Mouse (Mus musculus): ENCODE results near the gene Hoxa2. TPM values are rescaled to one million over a fixed set of nuclear protein-coding genes. Genes with fewer than 3 reads are reported as not detected.

Gene Hoxa2
- total and polyA plus RNA-seq, 2 experiments from 2014 or later: 3.0 TPM; not detected in 1

DNA sequence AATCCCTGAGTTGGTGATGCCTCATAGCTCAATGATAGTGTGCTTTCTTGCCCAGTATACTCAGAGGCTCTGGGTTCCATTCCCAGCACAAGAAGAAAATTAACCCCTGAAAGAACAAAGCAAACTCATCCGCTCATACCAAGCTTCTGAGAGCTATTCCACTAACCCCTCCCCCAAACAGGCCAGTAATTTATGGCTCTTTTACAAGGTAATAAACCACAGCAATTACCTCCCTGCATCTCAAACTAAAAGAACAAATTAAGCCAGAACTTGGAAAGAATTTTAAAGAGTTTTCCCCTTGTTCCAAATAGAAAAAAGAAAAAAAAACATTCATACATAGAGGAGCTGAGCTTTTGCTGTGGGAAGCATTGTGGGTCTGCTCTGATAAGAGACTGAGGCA lies 18.2 kb upstream of the Hoxa2 start:
- no peak overlapping the region for H3K27ac ChIP-seq (ENCODE audit: low read depth, low read length)
- no peak for ATAC-seq (ENCODE audit: low FRiP score)
- H3K4me1 ChIP-seq (ENCODE audit: insufficient read depth, low read length): no peaks in the 10 kb centered on the region
- H3K4me3 ChIP-seq (ENCODE audit: low read depth, low read length): no peak overlapping the region
- H3K9me3 ChIP-seq (ENCODE audit: low read length): no peaks in the 10 kb centered on the region
- 11% methylated on average over 1 of the region's 1 CpGs for WGBS
- H3K9ac ChIP-seq (replicated peaks; ENCODE audit: low read length, poor library complexity, severe bottlenecking): no peak overlapping the region
- peaks cover 97% of the 10 kb centered on the region for H3K27me3 ChIP-seq (ENCODE audit: insufficient read depth, low read length)
- H3K36me3 ChIP-seq (ENCODE audit: insufficient read depth, low read length): no peaks in the 10 kb centered on the region
- no peak for DNase-seq (ENCODE audit: low spot score)
- no peak for TF ChIP-seq CTCF (IDR thresholded peaks at IDR 0.05)
- no peak overlapping the region for H3K4me2 ChIP-seq (ENCODE audit: low read depth, low read length, poor library complexity, severe bottlenecking)

GRCm38 (mm10) chr6:52182030-52182429 lies 17.4 kb upstream of the Hoxa2 start:
- Histone ChIP-seq H3K4me3 (ENCODE audit: low read depth, low read length) (no peak overlapping the region), H3K9ac (replicated peaks; ENCODE audit: low read length, poor library complexity, severe bottlenecking) (no peak overlapping the region), H3K4me2 (ENCODE audit: low read depth, low read length, poor library complexity, severe bottlenecking) (no peak overlapping the region)

GRCm38 (mm10) chr6:52180726-52181125 lies 16.1 kb upstream of the Hoxa2 start:
- Histone ChIP-seq H3K27me3 (ENCODE audit: insufficient read depth, low read length) (peaks cover 95% of the 10 kb centered on the region), H3K4me2 (ENCODE audit: low read depth, low read length, poor library complexity, severe bottlenecking) (no peak overlapping the region), H3K36me3 (ENCODE audit: insufficient read depth, low read length) (no peaks in the 10 kb centered on the region), H3K9ac (replicated peaks; ENCODE audit: low read length, poor library complexity, severe bottlenecking) (no peak overlapping the region), H3K4me3 (ENCODE audit: low read depth, low read length) (no peak overlapping the region), H3K4me1 (ENCODE audit: insufficient read depth, low read length) (no peaks in the 10 kb centered on the region), H3K27ac (ENCODE audit: low read depth, low read length) (no peak overlapping the region), H3K9me3 (ENCODE audit: low read length) (no peaks in the 10 kb centered on the region)
- DNase-seq (ENCODE audit: low spot score) (no peak), ATAC-seq (ENCODE audit: low FRiP score) (no peak)
- 7% methylated on average over 3 of the region's 3 CpGs for WGBS
- no peak for TF ChIP-seq CTCF (IDR thresholded peaks at IDR 0.05)

More at GRCm38 (mm10) chr6:52182030-52182429, 17.4 kb upstream of the Hoxa2 start:
- DNase-seq (ENCODE audit: low spot score) (no peak), ATAC-seq (ENCODE audit: low FRiP score) (no peak)
- H3K9me3 ChIP-seq (ENCODE audit: low read length): no peaks in the 10 kb centered on the region
- peaks cover 98% of the 10 kb centered on the region for H3K27me3 ChIP-seq (ENCODE audit: insufficient read depth, low read length)
- no peak overlapping the region for H3K27ac ChIP-seq (ENCODE audit: low read depth, low read length)
- TF ChIP-seq CTCF (IDR thresholded peaks at IDR 0.05): no peak
- H3K36me3 ChIP-seq (ENCODE audit: insufficient read depth, low read length): no peaks in the 10 kb centered on the region
- 24% methylated on average over 2 of the region's 2 CpGs for WGBS
- no peaks in the 10 kb centered on the region for H3K4me1 ChIP-seq (ENCODE audit: insufficient read depth, low read length)

DNA sequence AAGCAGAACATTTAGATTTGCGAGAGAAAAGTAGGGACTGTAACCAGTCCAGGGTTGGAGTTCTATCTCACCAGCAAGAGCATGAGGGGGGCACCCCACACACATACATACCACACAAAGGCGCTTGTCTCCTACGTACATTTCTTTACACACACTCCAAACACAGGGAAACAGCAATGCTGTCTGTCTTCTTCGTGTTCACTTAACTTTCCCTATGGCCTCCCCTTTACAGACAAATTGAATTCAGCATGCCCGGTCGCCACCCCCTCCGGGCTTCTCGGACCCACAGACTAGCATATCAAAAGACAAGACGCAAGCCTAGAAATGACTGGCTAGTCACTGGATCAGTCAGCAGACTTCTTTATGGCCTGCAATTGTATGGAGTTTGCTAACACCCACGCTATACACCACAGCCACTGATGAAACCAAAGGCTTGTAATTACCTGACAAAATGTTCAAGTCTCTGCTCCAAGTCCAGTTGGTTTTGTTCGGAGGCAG lies 15.6 kb upstream of the Hoxa2 start:
- Histone ChIP-seq H3K27me3 (ENCODE audit: insufficient read depth, low read length) (peaks cover 94% of the 10 kb centered on the region), H3K4me2 (ENCODE audit: low read depth, low read length, poor library complexity, severe bottlenecking) (no peak overlapping the region), H3K9ac (replicated peaks; ENCODE audit: low read length, poor library complexity, severe bottlenecking) (no peak overlapping the region), H3K4me3 (ENCODE audit: low read depth, low read length) (no peak overlapping the region), H3K9me3 (ENCODE audit: low read length) (no peaks in the 10 kb centered on the region), H3K4me1 (ENCODE audit: insufficient read depth, low read length) (no peaks in the 10 kb centered on the region), H3K27ac (ENCODE audit: low read depth, low read length) (no peak overlapping the region), H3K36me3 (ENCODE audit: insufficient read depth, low read length) (no peaks in the 10 kb centered on the region)
- no peak for DNase-seq (ENCODE audit: low spot score)
- ATAC-seq (ENCODE audit: low FRiP score): no peak
- WGBS: 2% methylated on average over 11 of the region's 11 CpGs
- TF ChIP-seq CTCF (IDR thresholded peaks at IDR 0.05): no peak

- Histone ChIP-seq H3K9ac (replicated peaks; ENCODE audit: low read length, poor library complexity, severe bottlenecking) (no peak overlapping the region), H3K4me1 (ENCODE audit: insufficient read depth, low read length) (no peaks in the 10 kb centered on the region), H3K9me3 (ENCODE audit: low read length) (no peaks in the 10 kb centered on the region), H3K36me3 (ENCODE audit: insufficient read depth, low read length) (no peaks in the 10 kb centered on the region), H3K4me2 (ENCODE audit: low read depth, low read length, poor library complexity, severe bottlenecking) (no peak overlapping the region), H3K27ac (ENCODE audit: low read depth, low read length) (no peak overlapping the region), H3K27me3 (ENCODE audit: insufficient read depth, low read length) (peaks cover 95% of the 10 kb centered on the region), H3K4me3 (ENCODE audit: low read depth, low read length) (no peak overlapping the region)
- 1% methylated on average over 10 of the region's 10 CpGs for WGBS
- no peak for ATAC-seq (ENCODE audit: low FRiP score)
- no peak for DNase-seq (ENCODE audit: low spot score)
- TF ChIP-seq CTCF (IDR thresholded peaks at IDR 0.05): no peak
These were observed 15.1 kb upstream of the Hoxa2 start for GRCm38 (mm10) chr6:52179690-52180089.

- Histone ChIP-seq H3K4me1 (ENCODE audit: insufficient read depth, low read length) (no peaks in the 10 kb centered on the region), H3K9me3 (ENCODE audit: low read length) (no peaks in the 10 kb centered on the region), H3K36me3 (ENCODE audit: insufficient read depth, low read length) (no peaks in the 10 kb centered on the region), H3K4me2 (ENCODE audit: low read depth, low read length, poor library complexity, severe bottlenecking) (no peak overlapping the region), H3K9ac (replicated peaks; ENCODE audit: low read length, poor library complexity, severe bottlenecking) (no peak overlapping the region), H3K27ac (ENCODE audit: low read depth, low read length) (no peak overlapping the region), H3K27me3 (ENCODE audit: insufficient read depth, low read length) (peaks cover 90% of the 10 kb centered on the region), H3K4me3 (ENCODE audit: low read depth, low read length) (no peak overlapping the region)
- WGBS: 0% methylated on average over 4 of the region's 4 CpGs
- no peak for DNase-seq (ENCODE audit: low spot score)
- ATAC-seq (ENCODE audit: low FRiP score): no peak
- no peak for TF ChIP-seq CTCF (IDR thresholded peaks at IDR 0.05)
These were observed 14.5 kb upstream of the Hoxa2 start for GRCm38 (mm10) chr6:52178918-52179665.

Measured in midbrain, postnatal 0 days (tissue).